Mouse (Mus musculus): ENCODE results near the gene Dnmbp. TPM values are rescaled to one million over a fixed set of nuclear protein-coding genes. Genes with fewer than 3 reads are reported as not detected.

The Dnmbp gene
- total RNA-seq, 1 experiment from 2014 or later, result 17.4 TPM

Other genes starting within 250 kb of the Dnmbp start
- gene Cutc, start 187.2 kb downstream of the Dnmbp start, total RNA-seq (2017), result 20.9 and 33.3 TPM in 2 replicates
- 14.4 and 15.1 TPM in 2 replicates for gene Cox15, start 187.2 kb downstream of the Dnmbp start, total RNA-seq (2017)
- 0.88 TPM in 1 of 2 replicates, not detected in the other for gene Abcc2, start 158.0 kb downstream of the Dnmbp start, total RNA-seq (2017)
- gene Cpn1, start 46.4 kb upstream of the Dnmbp start, total RNA-seq (2017), result not detected in 2 replicates
- gene Cyp2c23, start 89.0 kb upstream of the Dnmbp start, total RNA-seq (2017), result not detected in 2 replicates
- gene Erlin1, start 129.6 kb upstream of the Dnmbp start, total RNA-seq (2017), result 16.9 and 24.0 TPM in 2 replicates
- 58.9 and 63.9 TPM in 2 replicates for gene Chuk, start 167.3 kb upstream of the Dnmbp start, total RNA-seq (2017)
- gene Cwf19l1, start 195.7 kb upstream of the Dnmbp start, total RNA-seq (2017), result 24.7 and 41.4 TPM in 2 replicates
- 35.1 and 65.0 TPM in 2 replicates for gene Bloc1s2, start 206.3 kb upstream of the Dnmbp start, total RNA-seq (2017)

All from hematopoietic stem cell, adult 5-6 weeks (primary cell).